Mouse (Mus musculus) adrenal gland, postnatal 25 days (tissue): ENCODE results near the gene Bank1. TPM values are rescaled to one million over a fixed set of nuclear protein-coding genes. Genes with fewer than 3 reads are reported as not detected.

ENCODE experiments used
- DNase-seq: peaks from one replicate; pipeline ENCODE4 v3.0.0; 2021; ENCODE audit warnings: mixed read lengths
- total RNA-seq: library from RNA; stranded (reverse); gene quantifications from 2 replicates; pipeline ENCODE4 v1.2.3, GENCODE M21; 2021

Bank1 gene
- total RNA-seq, 1 experiment from 2014 or later, result 0.82 TPM

DNA sequence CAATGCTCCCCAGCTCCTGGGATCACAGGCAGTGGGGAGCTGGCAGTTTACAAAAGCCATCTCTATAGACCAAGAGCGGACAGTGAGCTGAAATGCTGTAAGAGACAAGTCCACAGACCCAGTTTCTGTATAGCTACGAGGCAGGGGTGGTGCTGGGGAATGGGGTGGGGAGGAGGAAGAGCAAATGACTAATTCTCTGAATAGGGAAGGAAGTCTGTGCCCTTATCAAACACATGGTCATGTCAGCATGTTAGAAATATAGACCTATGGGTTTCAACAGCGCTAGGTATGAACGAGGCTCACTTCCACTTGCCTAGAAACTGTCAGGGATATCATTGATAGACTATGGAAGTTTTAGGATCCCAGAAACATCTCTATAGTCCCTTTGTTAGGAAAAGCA, 73.0 kb downstream of the Bank1 start:
- no peak for DNase-seq

DNA sequence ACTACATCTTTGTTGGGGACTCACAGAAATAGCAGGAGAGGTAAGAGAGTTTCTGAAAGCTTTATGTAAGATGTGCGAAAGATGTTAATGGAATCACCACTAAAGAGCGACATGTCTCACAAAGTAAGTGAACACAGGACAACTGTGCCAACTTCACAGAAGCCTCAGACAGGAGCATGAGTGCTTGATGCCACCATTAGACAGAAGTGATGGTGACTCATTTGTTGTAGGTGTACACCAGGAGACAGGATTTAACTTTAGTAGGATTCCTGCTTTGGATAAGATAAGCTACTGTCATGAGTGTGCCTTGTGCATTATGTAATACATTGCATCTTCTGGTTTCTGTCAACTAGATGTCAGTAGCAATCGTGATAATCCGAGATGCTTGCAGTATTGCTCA, 74.3 kb downstream of the Bank1 start:
- DNase-seq, result no peak

DNA sequence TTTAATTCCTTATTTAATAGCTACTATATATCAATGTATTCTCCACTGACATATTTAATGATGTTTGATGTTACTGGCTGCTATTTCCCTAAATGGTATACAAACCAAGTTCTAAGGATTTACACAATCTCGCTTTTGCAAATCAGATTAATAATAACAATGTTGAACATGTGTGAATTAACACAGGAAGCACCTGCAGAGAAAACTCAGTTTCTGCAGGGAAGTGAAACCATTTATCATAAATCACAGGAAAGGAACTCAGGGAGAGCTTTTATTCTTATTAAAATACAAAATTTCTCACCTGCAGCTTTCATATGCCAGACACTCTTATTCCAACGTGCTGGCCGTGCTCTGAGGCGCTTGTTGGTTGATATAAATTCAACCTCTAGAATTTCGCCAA, 78.5 kb downstream of the Bank1 start:
- no peak for DNase-seq

DNA sequence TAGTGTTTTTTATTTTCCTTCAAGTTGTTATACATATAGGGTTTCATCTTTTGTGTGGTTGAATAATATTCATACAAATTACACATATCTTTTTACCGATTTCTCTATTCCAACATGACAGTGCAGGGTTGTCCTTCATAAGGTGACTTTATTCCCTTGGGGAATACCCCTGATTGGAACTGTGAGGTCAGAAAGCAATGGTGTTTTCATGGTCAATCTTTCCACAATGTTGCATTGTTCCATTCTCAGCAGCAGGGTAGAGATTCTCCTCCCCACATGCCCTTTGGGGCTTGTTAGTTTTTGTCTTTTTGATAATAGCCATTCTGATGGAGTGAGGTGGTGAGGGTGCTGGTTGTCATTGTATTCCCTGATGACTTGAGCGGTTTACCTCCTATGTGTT, 80.9 kb downstream of the Bank1 start:
- no peak for DNase-seq

DNA sequence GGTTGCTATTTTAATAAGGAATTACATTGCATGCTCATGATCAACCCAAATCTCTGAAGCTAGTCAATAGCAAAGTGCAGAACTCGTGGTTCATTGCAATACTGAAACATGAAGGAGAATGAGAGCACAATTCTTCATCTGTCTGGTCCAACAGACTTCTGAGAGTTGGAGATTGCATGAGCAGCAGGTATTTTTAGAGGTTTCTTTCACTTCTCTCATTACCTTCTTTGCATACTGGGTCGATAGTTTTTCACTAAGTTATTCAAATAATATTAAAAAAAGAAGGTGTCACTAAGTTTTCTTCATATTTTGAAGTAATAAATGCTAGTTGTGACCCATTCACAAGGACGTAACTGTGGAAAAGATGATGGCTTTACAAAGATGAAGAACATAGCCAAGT, 87.1 kb downstream of the Bank1 start:
- no peak for DNase-seq

DNA sequence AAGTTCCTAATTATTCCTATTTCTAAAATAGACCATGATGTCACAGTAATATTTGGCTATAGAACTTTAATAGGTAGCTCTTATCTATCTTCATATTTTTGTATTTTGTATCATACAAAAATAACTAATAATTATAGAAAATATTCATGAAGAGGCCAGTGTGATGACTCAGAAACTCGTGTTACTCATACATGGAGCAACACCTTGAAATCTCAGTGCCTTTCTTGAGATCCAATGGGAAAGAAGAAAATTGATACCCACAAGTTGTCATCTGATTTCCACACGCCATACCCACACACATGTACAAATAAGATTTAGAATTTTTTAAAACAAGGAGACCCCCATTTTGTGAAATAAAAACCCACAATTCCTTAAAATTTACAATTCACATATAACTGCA, 92.4 kb downstream of the Bank1 start:
- DNase-seq, result no peak

DNA sequence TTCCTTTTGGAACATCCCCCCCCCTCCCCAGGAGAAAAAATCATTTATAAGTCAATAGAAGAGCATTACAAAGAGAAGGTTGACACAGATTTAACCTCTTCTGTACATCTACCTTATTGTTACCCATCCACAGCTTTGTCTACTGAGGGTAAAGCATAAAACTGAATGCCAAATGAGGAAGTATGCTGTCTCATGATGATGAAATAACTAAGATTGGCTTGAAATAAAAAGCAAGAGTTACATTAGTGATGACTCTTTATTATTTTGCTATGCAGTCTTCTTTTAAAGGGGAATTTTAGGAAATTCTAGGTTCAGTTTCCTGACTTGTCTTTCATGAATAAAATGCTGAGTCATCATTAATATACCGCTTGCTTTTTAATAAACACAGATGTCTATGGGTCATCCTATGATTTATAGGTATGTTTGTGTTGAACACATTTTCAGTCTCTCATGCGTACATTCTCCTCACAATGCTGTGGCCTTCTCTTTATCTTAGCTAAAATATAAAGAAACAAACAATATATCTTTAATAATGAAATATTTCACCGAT, 95.2 kb downstream of the Bank1 start:
- no peak for DNase-seq

DNA sequence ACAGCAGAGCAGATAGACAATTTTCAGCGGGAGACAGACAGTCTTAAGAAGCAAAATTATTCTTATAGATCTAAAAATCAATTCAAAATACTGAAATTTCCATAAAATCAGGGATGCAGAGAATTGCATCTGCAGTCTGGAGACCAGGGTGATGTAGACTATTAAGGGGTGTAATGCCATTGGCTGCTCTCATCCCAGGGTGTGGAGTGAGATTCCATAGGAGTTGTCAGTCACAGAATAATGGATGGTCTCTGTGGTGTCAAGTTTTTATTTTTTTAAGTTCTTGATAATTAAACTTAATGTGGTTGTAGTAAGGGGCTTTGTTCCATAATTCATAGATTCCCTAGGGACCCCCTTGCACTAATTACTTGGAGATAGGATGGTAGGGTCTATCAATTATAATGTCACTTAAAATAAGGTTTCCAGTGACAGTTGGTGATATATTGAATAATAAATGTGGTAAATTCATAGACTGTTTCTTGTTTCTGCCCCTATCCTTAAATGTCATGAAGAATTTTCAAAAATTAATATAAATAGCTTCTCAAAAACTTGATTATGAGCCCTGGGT, 136.1 kb downstream of the Bank1 start:
- no peak for DNase-seq

DNA sequence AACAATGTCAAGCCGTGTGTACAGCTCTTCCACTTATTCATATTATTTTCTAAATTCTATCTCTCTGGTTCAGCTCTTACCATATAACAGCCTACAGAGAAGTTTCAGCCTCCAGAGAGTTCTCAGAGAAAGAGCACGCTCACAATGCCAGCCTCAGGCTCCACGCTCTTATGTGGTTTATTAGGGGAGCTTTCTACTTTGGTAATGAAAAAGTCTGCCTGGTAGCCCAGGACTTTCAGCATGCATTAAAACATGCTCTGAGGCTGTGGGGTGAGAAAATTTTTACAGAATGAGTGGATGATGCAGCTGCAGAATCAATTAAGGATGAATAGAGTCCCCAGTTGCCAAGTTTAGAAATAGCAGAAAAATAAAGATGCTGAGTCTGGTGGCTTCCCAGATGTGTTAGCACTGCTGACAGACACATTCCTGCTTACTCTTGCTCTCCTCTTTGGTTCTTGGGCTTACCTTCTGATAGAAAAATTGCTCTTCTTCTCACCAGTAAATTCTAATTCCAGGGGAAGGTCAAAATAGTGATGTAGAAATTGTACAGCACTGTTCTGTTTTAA, 139.2 kb downstream of the Bank1 start:
- DNase-seq, result no peak

DNA sequence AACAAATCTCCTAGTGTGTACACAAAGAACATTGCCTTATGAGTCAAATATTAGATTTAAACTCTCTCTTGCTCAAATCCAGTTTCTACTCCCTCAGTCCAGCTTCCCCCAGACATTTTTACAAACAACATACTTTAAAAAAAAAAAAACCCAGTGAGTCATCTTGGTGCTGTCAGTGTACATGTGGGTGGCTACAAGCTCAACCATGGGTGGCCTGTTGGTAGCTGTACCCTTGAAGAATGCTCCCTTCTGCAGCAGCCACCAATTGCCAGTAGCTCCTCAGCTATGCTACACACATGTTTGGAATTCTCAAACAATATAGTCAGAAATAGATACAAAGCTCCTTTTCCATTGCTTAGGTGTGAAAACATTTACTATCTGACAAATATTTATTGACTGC, 154.2 kb downstream of the Bank1 start:
- DNase-seq, result no peak

DNA sequence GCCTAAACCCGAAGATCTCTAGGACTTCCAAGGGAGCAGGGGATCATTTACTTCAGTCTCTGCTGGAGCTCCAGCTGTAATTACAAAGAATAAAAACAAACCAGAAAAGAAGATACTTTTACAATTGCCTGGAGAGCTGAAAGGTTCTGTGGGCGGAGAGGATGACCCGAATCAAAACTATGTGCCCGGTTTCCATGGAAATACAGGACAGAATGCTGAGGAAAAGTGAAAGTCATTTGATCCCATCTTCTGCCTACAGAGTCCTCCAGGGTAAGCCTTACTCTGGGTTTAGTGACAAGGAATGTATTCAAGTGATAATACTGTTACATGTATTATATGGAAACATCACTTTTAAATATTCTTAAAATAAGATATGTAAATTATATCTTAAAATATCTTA, 157.8 kb downstream of the Bank1 start:
- no peak for DNase-seq

DNA sequence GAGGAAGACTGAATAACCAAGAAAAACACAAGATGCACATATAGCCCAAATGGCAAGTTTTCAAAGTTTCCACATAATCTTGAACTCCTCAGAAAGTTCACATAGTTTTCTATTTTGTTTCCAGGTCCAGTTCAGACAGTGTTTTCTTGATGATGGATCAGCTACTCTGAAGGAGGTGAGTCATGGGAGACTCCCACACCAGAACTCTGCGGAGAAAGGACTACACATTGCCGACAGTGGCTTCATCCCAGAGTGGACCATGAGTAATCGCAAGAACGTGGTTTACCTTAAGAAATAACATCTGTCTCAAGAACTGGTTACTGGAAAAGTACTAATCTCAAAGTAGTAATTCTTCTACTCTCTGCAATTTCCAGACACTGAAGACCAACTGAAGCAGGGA, 159.2 kb downstream of the Bank1 start:
- no peak for DNase-seq

DNA sequence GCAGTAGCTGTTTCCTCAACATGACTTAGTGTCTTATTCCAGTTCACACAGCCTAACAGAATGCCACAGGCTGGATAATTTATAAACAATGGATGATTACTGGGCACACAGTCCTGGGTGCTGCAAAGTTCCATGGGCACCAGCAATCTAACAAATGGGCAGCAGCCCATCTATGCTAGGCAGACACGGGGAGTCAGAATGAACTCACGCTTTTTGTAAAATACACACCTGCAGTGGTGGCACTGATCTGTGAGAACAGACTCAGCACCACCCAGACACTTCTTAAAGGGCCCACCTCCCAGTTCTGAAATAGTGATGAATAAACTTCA, 159.9 kb downstream of the Bank1 start:
- no peak for DNase-seq

DNA sequence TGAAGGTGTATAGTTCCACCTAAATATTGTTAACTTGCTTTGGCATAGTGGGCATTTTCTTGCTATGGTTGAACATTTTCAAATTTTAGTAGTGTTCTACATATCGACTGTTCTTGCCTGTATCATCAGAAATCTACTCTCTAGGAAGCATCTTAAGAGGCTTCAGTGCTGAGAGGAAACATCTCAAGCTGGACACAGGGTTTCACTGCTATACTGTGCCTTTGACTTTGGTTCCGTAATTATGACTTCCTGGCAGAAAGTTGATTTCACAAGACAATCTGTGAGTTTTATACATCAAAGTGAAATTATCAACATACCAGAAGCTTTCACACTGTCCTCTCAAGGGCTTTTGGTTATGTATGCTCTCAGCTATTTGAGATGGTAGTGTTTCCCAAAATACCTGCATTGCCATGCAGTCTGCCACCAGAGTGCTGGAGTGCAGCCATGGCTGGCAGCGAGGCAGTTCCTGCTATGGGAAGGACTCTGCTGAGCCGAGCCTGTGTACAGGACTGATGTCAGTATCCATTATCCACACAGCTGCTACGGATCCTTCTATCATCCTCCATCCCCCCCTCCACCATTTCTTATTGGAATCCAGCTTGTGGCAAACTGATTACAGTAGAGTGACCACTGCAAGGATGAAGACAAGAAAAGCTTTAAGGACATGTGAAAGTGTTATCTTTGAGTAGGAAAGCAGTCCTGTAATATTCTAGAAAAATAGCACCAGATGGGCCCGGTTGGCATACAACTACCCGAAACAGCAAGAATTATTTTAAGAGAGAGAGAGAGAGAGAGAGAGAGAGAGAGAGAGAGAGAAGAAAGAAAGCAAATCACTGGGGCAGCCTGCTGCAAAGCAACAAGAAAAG, 160.5 kb downstream of the Bank1 start:
- peak; percentile 29 for DNase-seq

DNA sequence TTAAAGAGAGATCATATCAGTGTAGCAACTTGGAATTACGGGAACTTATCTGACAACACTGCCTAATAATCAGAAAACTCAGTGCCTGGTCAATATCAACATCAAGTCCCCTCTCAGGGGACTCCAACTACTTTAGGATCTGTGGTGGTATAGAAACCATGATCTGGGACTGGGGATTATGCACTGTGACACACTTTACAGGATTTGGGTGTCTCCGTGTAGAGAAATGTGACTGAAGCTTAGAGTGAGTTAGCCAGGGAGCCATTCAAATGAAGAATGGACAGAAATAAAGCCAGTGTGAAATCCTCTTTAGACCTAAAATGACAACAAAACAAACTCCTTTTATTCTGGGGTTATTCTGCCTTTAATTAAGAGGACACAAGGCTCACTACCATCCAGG, 167.8 kb downstream of the Bank1 start:
- DNase-seq, result no peak

DNA sequence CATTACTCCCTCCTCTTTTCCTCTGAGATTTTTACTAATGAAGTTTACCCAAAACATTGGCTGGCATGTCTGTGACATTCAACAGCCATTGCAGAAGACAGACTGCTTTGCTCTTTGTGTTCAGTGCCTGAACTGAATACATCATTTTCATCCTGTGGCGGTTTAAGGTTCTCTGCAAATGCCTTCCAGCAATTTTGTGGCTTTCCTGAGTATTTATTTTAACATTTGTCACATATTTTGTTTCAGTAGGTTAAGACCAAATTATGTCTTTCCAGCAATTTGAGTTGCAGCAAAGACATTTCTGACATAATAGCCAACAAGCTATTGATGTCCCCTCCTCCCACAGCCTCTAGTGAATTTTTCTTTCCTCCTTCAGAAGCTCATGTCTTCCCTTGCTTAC, 170.3 kb downstream of the Bank1 start:
- DNase-seq, result no peak

DNA sequence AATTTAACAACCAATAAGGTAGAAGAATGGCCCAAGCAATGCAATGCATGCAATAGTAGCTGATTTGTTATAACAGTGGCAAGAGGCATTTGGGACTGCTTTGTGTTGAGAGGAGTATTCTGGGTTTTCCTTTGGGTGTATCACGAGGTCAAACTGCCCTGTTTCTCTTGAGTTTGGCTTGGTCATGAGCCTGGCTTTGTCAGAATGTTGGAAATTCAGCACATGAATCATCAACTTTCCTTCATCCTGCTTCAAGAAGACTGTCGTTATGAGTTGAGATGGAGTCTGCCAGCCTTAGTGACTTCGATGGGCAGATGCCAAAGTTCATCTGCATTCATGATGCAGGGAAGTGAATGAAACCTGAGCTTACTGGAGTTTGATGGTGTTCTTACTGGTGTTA, 175.0 kb downstream of the Bank1 start:
- no peak for DNase-seq

DNA sequence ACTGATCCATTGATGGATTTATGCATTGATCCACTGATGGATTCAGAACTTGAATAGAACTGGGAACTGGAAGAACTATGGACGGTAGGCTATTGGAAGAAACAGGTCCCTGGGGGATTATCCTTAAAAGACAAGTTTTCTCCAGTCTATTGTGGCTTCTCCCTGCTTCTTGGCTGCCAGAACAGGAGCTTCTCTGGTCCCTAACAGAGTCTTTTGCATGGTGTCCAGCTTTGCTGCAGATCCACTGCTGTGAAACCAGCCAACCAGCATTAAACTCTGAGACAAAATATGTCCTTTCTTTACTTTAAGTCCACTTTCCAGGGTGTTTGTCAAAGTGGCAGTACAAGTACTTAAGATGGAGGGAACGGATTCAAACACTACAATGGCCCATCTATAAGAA, 178.7 kb downstream of the Bank1 start:
- DNase-seq, result no peak

DNA sequence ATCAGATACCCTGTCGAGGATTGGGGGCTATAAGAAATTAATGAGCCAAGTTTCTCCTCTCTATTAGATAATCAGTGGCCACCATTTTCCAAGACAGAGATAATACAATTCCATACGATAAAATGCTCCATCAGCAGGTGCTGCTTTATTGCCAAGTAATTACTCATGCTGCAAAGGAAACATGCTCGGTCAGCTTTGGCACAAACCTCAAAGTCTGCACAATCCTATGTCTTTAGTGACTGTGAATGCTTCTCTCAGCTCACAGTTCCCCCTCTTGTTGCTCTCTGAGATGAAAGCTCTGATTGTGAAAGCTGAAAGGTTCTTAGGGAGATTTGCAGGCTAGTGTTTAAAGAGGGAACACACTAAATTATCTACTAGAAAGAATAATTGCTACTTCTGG, 193.9 kb downstream of the Bank1 start:
- DNase-seq, result no peak

DNA sequence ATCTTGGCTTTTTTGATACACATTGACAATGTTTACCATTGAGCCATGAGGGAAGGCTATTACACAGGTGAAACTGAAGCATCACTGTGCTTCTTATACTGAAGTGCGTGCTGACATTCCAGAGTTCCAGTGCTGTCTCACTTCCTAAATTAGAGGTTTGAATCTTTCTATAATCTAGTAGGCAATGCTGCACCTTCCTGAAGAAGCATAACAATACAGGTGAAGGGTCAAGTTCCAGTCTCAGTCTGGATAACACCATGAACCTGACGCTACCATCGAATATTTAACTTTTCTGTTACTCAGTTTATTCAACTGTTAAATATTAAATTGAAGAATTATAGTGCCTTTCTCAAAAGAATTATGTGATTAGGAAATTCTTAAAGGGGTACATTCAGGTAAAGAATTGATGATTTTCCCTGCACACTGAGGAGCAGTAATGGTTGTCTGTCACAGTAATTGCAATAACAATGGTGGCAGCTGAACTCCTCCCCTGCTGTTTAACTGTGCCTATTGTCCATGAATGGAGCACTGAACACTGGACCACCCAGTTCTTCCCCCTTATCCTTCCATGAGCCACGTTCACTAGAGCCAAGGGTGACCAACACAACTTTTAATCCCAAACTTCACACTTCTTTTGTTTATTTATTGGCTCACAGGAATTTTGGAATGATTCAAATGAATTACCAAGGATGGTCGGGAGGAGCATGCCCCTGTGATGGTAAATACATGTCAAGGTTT, 210.2 kb downstream of the Bank1 start:
- no peak for DNase-seq

DNA sequence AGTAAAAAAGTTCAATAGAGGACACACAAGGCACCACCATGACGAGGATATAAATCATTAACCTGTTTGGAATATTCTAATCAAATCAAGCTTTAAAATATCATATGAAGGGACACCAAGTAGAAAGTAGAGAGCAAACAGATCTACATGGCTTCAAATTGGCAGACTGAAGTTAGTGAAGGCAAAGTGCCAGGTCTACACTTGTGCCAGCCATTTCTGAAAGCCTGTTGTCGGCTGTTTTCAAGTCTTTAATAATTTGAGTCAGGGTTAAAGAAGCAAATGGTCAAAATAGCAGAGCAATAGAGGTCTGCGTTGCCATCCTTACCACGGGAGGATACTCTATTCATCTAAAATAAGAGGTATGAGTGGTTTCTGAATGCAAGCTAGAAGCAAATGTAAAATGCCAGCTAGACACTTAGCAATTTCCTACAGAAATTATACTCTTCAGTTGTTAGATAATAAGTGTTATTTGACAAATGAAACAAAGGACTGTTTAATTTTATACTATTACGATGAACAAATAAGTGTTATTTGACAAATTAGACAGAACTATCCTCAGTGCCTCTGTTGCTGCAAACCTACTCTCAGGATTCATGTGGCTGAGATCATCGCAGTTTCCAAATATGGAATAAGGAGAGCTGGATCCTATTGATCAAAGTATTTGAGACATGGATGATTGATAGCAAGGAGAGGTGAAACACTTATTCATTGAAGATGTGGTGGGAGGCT, 216.3 kb downstream of the Bank1 start:
- no peak for DNase-seq

DNA sequence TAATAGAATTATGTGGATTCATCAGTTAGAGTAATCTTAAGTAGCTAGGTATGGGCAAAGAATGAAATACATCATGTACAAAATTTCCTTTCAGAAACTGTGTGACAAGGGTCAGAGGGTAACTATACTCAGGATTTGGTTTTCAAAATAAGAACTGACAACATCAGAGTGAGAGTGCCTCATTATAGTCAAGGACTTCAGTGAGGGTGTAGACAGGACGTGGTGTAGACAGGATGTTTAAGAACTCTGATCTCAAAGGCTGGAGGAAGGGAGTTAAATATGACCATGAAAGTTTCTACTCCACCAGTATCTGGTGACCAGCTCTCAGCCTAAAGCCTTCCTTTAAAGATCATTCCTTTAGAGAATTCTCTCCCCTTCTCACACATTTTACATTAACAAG, 219.4 kb downstream of the Bank1 start:
- no peak for DNase-seq
